Comparison of ENCODE assay signal across 5 mouse cellular contexts in genomic region chr1:55736762-55737288, GRCm38 (mm10).
"Had no signal": no experiment of that assay in that cellular context is flagged by ENCODE, and none has a peak within 500 bp of the region (broad histone marks: within the 10 kb centered on the region; RNA-seq: fewer than 3 reads in every experiment).

No protein-coding gene starts in this region.

- H3K4me2 ChIP-seq: liver, embryonic 11.5 days; liver, embryonic 15.5 days; neural tube, embryonic 12.5 days had no signal

- H3K36me3 ChIP-seq: limb, embryonic 10.5 days; liver, embryonic 15.5 days; neural tube, embryonic 12.5 days had no signal

- H3K27me3 ChIP-seq: liver, embryonic 15.5 days; neural tube, embryonic 12.5 days had no signal

- H3K4me3 ChIP-seq: left cerebral cortex, adult 2 months; limb, embryonic 10.5 days; liver, embryonic 15.5 days; neural tube, embryonic 12.5 days had no signal

- H3K9me3 ChIP-seq: limb, embryonic 10.5 days; liver, embryonic 15.5 days; neural tube, embryonic 12.5 days had no signal

- H3K9ac ChIP-seq: liver, embryonic 15.5 days; neural tube, embryonic 12.5 days had no signal

- H3K4me1 ChIP-seq: limb, embryonic 10.5 days; liver, embryonic 15.5 days; neural tube, embryonic 12.5 days had no signal

- H3K27ac ChIP-seq: left cerebral cortex, adult 2 months; limb, embryonic 10.5 days; liver, embryonic 15.5 days; neural tube, embryonic 12.5 days had no signal
